Mouse (Mus musculus): ENCODE measurements around the gene Gm3486.
"Not testable (repeated sequence)": the region's sequence is repeated elsewhere in the genome, so short reads cannot be mapped to it uniquely, and the experiment has no call there.

DNA sequence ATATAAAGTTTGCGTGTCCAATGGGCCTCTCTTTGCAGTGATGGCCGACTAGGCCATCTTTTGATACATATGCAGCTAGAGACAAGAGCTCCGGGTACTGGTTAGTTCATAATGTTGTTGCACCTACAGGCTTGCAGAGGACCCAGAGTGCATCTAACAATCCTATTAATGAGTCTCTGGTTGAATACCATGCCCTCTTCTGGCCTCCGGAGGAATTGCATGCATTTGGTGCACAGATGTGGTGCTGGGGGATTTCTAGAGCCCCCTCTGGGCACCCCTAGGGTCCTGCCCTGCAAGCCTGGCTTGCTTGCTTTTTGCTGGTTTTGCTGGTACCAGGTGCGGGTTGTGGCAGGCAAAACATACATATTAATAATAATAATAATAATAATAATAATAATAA is 31.4 kb upstream of the Gm3486 start:
- not testable (repeated sequence) for TF ChIP-seq EP300, CTCF (IDR thresholded peaks at IDR 0.05; ENCODE audit: low read depth)

Data from liver, postnatal 0 days (tissue).